Mouse (Mus musculus) forebrain, embryonic 10.5 days (tissue): ENCODE measurements at regions not wholly inside any gene's neighbourhood (a gene's known extent, or its start where the extent isn't known, plus 50 kb on each side); places are given as distances from the start of the nearest gene placed in this dataset.

Experiments
- DNase-seq: peaks from one replicate; pipeline ENCODE4 v3.0.0-alpha.2; 2017; ENCODE audit warnings: low spot score; ENCODE audit errors: extremely low spot score
- H3K27ac ChIP-seq: fragments of 300-500 bp; sonication (generic); 2 replicates; pipeline ENCODE4 v1.5.1; 2016; ENCODE audit warnings: mild to moderate bottlenecking
- H3K27me3 ChIP-seq: fragments of 300-500 bp; sonication (generic); 2 replicates; pipeline ENCODE4 v1.6.1; 2016; ENCODE audit warnings: mild to moderate bottlenecking; ENCODE audit not compliant: poor library complexity, severe bottlenecking
- H3K36me3 ChIP-seq: fragments of 300-500 bp; sonication (generic); replicated peaks from 2 replicates; pipeline ENCODE4 v1.6.1; 2016; ENCODE audit warnings: mild to moderate bottlenecking, moderate library complexity
- H3K4me1 ChIP-seq: fragments of 300-500 bp; sonication (generic); 2 replicates; pipeline ENCODE4 v1.6.1; 2016
- H3K4me3 ChIP-seq: fragments of 300-500 bp; sonication (generic); 2 replicates; pipeline ENCODE4 v1.5.1; 2016; ENCODE audit warnings: mild to moderate bottlenecking, moderate library complexity
- H3K9me3 ChIP-seq: fragments of 300-500 bp; sonication (generic); 2 replicates; pipeline ENCODE4 v1.6.1; 2016; ENCODE audit warnings: mild to moderate bottlenecking, moderate library complexity
- WGBS: fragments of 180-500 bp; shearing (Covaris S2); methylation state at CpG from one replicate; pipeline ENCODE4 v1.1.7; 2016; 5-methylcytosine and 5-hydroxymethylcytosine counted together

DNA sequence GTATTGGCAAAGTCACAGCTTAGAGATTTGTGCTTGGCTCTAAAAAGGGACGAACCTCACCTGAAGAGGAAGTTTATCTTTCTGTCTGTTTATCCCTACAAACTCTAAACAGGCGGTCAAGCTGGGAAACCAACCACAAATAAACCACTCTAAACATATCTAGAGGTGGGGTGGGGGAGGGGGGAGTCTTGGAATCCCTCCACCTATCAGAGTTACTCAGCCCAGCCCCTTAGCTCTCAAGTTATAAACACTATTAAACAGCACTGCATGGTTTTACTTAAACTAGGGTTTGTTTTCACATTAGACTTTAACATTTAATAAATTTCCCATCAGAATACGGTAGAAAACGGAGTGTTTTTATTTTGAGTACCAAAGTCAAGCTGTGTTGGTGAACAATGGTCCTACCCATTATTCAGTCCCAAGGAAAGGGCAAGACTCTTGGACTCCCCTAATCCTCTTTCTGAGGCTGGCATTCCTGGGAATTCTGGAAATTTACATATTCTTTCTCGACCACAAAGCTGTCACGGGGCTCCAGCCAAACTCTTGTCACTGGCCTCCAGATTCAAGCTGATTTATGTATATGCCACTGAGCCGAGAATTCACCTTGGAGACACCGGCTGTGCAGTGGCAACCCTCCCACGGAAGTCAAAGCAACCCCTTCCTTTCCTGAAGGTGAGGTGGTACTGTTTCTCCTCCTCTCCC is 166.7 kb downstream of the Sox4 start:
- no peak for DNase-seq
- no peaks in the 10 kb centered on the region for H3K27me3 ChIP-seq
- peaks cover 84% of the 10 kb centered on the region for H3K4me1 ChIP-seq
- H3K36me3 ChIP-seq, result no peaks in the 10 kb centered on the region
- H3K4me3 ChIP-seq, result 0 out of 2 replicates have a peak overlapping the region, but pooled peaks have one; percentile 13
- no peaks in the 10 kb centered on the region for H3K9me3 ChIP-seq
- 21% methylated on average over 9 of the region's 9 CpGs for WGBS
- peak overlapping the region; percentile 75 for H3K27ac ChIP-seq

DNA sequence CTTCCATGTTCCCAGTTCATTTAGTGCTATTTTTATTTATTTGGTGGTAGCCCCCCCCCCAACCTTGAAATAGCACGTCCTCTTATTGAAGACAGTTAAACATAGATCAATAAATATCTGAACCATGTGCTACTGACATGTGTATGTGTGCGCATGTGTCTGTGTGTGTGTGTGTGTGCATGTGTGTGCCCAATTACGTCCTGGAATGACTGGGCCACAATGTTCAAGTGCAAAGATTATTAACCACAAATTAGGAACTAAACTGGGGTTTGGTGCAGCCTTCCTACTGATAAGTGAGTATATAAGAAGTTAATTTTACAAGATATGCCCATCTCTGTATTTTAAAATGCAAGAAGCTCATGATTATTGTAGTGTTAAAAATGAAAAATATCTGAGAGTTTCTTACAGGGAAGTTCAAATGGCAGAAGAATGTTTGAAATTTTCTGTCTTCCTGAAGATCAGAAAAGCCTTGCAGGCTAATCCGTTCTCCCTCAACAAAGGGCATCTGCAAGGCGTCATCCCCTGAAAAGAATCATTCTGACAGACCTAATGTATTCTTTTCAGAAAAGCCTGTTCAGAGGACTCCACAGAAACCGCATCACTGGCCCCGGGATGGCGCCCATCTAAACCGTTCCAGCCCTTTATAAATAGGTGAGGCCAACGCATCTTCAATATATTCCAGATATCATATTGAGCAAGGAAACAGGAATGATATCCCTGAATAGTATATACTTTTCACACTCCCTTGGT is 170.8 kb downstream of the Sox4 start:
- Histone ChIP-seq H3K4me1 (peaks cover 87% of the 10 kb centered on the region), H3K27me3 (no peaks in the 10 kb centered on the region), H3K36me3 (no peaks in the 10 kb centered on the region), H3K9me3 (no peaks in the 10 kb centered on the region), H3K4me3 (peak overlapping the region; percentile 20; the same call in 1 of the 2 replicates), H3K27ac (peak overlapping the region; percentile 90)
- peak; percentile 36 for DNase-seq
- 22% methylated on average over 10 of the region's 10 CpGs for WGBS

DNA sequence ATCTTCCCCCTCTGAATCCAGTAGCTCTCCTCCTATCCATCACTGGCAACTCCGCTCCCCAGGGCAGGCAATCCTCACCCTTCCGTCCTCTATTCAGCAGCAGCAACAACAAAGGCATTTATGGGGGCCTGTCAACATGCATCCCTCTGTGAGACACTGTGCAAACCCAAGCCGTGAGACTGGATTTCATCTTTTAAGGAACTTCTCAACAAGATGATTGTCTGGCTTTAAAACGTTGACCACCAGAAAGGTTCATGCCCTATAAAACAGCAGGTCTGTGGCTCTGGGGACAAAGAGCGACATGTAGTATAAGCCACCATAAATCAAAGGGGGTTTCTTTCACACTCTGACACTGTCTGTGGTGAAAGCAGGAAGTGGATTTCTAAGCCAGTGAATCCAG is 171.4 kb downstream of the Sox4 start:
- DNase-seq, result no peak
- 14% methylated on average over 5 of the region's 5 CpGs for WGBS

DNA sequence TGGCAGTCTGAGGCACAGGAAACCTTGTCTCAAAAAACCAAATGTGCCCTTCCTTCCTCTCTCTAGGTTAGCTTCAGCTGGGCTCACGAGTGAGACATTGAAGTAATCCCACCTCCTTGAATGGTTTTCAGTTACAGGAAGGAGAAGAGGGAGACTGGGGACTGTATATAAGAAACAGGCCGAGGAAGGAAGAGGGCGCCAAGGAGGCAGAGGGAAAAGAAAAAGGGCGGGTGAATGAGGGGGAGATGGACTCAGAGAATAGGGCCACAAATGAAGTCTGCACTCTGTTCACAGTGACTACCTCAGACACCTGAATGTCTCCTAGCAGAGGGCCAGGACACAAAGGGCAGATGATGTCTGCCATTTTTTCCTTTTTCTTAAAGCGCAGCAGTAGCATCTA is 171.9 kb downstream of the Sox4 start:
- peaks cover 80% of the 10 kb centered on the region for H3K4me1 ChIP-seq
- no peaks in the 10 kb centered on the region for H3K27me3 ChIP-seq
- 12% methylated on average over 5 of the region's 5 CpGs for WGBS
- no peaks in the 10 kb centered on the region for H3K36me3 ChIP-seq
- no peaks in the 10 kb centered on the region for H3K9me3 ChIP-seq
- peak overlapping the region; percentile 90 for H3K27ac ChIP-seq
- H3K4me3 ChIP-seq, result peak overlapping the region; percentile 20; the same call in 1 of the 2 replicates
- no peak for DNase-seq

More for the DNA sequence above, 171.4 kb downstream of the Sox4 start:
- Histone ChIP-seq H3K4me3 (peak overlapping the region; percentile 20; the same call in 1 of the 2 replicates), H3K27ac (peak overlapping the region; percentile 90), H3K36me3 (no peaks in the 10 kb centered on the region), H3K27me3 (no peaks in the 10 kb centered on the region), H3K9me3 (no peaks in the 10 kb centered on the region), H3K4me1 (peaks cover 85% of the 10 kb centered on the region)

DNA sequence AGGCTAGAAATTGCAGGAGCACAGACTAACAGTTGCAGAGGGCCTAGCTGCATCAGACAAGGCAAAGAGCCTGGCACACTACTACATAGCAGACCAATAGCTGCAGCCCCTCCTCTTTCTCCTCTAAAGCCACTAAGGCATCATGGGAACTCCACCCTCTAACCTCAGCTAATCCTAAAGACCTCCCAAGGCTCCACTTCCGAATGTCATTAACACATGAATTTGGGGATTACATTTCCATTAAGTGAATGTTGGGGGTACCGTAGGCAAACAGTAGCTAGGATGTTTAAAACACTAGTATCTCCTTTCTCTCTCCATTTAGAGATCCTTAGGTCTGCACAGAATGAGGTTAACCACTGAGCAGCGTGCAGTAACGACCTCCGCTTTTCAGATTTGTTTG is 173.1 kb downstream of the Sox4 start:
- Histone ChIP-seq H3K36me3 (no peaks in the 10 kb centered on the region), H3K27ac (peak overlapping the region; percentile 69; the same call in 1 of the 2 replicates), H3K4me3 (no peak overlapping the region), H3K9me3 (no peaks in the 10 kb centered on the region), H3K4me1 (peaks cover 79% of the 10 kb centered on the region), H3K27me3 (peaks cover 7% of the 10 kb centered on the region; the same call in 1 of the 2 replicates)
- WGBS, result 29% methylated on average over 5 of the region's 5 CpGs
- DNase-seq, result no peak

DNA sequence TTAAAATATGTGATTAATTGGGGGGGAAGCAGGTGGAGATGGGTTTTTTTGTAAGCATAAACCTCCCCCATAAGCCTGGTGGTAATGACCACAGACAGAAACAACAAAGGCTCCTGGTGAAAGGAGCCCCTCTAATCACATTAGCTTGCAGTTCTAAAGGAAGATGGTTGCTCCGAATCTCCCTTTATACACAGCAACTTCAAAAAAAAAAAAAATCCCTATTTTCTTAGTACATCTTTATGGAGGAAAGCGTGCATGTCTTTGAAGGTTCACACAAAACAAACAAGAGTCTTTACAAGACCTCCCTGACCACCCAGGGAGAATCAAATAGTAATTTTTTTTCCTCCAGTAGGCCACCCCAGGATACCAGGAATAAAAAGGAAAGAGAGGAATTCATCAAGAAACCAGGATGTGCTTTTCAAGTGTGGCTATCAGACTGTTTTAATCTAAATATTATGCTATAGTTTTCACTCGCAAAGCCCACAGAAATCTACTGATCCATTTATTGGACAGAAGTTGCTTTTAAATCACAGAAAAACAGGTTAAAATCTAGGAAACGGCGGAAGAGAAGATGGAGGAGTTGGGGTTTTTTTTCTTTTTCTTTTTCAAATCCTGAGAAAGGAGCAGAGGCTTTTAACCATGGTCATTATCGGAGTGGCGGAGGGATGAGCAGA is 178.2 kb downstream of the Sox4 start:
- H3K27ac ChIP-seq, result peak overlapping the region; percentile 78
- DNase-seq, result no peak
- H3K27me3 ChIP-seq, result peaks cover 7% of the 10 kb centered on the region; the same call in 1 of the 2 replicates
- H3K4me1 ChIP-seq, result peaks cover 70% of the 10 kb centered on the region
- peak overlapping the region; percentile 25; the same call in 1 of the 2 replicates for H3K4me3 ChIP-seq
- H3K36me3 ChIP-seq, result peaks cover 3% of the 10 kb centered on the region; the same call in 1 of the 2 replicates
- WGBS, result 30% methylated on average over 7 of the region's 7 CpGs
- no peaks in the 10 kb centered on the region for H3K9me3 ChIP-seq

DNA sequence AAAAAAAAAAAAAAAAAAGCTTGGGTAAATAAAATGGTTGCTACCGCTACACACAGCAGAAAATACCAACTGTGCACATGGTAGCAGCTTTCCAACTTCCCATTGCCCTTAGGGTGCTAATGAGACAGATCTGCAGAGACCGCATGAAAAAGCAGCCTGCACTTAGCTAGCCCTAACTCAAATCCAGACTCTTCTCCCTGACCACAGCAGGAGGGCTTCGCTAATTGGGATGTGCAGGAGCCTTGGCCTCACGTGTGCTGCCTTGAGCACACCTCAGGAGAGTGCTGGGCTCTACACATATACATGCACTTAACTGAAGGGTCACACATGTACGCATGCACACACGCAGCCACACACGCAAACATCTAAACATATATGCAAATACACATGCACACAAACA is 178.9 kb downstream of the Sox4 start:
- Histone ChIP-seq H3K36me3 (peaks cover 3% of the 10 kb centered on the region; the same call in 1 of the 2 replicates), H3K27ac (peak overlapping the region; percentile 78), H3K9me3 (no peaks in the 10 kb centered on the region), H3K4me3 (peak overlapping the region; percentile 25; the same call in 1 of the 2 replicates), H3K4me1 (peaks cover 70% of the 10 kb centered on the region), H3K27me3 (peaks cover 7% of the 10 kb centered on the region; the same call in 1 of the 2 replicates)
- peak; percentile 48 for DNase-seq
- 28% methylated on average over 7 of the region's 7 CpGs for WGBS

DNA sequence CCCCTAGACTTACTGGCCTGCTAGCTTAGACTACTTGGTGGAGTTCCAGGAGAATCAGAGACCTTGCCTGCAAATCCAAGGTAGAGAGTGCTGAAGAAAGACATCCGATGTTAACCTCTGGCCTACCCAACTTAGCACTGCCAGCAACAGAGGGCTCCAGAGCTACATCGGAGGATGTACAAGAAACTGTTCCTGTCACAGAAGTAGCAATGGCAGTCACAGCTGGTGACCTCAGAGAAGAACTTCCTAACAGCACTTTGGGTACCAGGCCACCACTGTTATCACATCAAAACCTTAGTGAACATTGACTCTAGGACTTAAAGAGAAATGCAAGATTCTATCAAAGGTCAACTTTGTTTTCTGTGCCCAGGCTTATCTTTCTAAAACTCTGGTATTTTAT is 180.0 kb downstream of the Sox4 start:
- peaks cover 3% of the 10 kb centered on the region; the same call in 1 of the 2 replicates for H3K36me3 ChIP-seq
- no peaks in the 10 kb centered on the region for H3K9me3 ChIP-seq
- no peak overlapping the region for H3K4me3 ChIP-seq
- no peak overlapping the region for H3K27ac ChIP-seq
- H3K27me3 ChIP-seq, result peaks cover 7% of the 10 kb centered on the region; the same call in 1 of the 2 replicates
- 98% methylated on average over 2 of the region's 2 CpGs for WGBS
- peaks cover 74% of the 10 kb centered on the region for H3K4me1 ChIP-seq
- DNase-seq, result no peak

DNA sequence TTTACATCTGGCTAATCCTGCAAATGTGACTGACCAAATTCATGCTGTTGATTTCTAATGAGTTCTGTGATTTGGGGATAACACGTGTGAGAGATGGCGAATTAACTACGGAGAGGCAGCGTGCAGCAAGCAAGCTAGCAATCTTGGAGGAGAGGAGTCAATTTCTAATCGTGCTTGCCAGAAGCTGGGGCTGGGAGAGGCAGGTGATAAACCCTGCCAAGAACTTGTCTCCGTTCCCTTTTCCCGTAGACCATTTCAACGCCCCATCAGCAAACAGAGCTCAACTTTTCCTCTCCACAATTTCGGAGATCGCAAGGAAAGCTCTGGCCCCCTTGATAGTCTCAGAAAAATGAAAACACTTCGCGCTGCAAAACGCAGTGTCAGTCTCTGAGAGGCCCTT is 183.0 kb downstream of the Sox4 start:
- H3K4me1 ChIP-seq, result peaks cover 59% of the 10 kb centered on the region
- H3K9me3 ChIP-seq, result peaks cover 7% of the 10 kb centered on the region; the same call in 1 of the 2 replicates
- H3K27ac ChIP-seq, result peak overlapping the region; percentile 53; the same call in 1 of the 2 replicates
- DNase-seq, result no peak
- no peaks in the 10 kb centered on the region for H3K27me3 ChIP-seq
- peaks cover 18% of the 10 kb centered on the region for H3K36me3 ChIP-seq
- H3K4me3 ChIP-seq, result no peak overlapping the region
- WGBS, result 55% methylated on average over 13 of the region's 13 CpGs

DNA sequence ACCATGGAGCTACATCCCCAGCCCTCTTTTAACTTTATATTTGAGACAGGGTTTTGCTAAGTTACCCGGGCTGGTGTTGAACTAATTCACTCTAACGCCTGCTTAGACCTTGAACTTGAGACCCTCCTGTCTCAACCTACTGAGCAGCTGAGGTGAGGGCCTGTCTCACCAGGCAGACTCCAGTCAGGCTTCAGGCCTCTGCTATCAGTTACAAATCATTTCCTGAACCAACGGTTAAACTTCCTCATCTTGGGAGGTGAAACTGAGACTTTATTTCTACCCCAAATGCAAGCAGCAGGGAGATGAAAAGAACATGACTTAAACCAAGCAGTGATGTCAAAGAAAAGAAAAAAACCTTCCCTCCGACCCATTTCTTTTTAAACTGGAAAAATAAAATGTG is 183.5 kb downstream of the Sox4 start:
- peaks cover 18% of the 10 kb centered on the region for H3K36me3 ChIP-seq
- no peak for DNase-seq
- no peak overlapping the region for H3K4me3 ChIP-seq
- H3K27me3 ChIP-seq, result no peaks in the 10 kb centered on the region
- peaks cover 7% of the 10 kb centered on the region; the same call in 1 of the 2 replicates for H3K9me3 ChIP-seq
- H3K4me1 ChIP-seq, result peaks cover 54% of the 10 kb centered on the region
- peak overlapping the region; percentile 48; the same call in 1 of the 2 replicates for H3K27ac ChIP-seq
- WGBS, result 74% methylated on average over 4 of the region's 4 CpGs

DNA sequence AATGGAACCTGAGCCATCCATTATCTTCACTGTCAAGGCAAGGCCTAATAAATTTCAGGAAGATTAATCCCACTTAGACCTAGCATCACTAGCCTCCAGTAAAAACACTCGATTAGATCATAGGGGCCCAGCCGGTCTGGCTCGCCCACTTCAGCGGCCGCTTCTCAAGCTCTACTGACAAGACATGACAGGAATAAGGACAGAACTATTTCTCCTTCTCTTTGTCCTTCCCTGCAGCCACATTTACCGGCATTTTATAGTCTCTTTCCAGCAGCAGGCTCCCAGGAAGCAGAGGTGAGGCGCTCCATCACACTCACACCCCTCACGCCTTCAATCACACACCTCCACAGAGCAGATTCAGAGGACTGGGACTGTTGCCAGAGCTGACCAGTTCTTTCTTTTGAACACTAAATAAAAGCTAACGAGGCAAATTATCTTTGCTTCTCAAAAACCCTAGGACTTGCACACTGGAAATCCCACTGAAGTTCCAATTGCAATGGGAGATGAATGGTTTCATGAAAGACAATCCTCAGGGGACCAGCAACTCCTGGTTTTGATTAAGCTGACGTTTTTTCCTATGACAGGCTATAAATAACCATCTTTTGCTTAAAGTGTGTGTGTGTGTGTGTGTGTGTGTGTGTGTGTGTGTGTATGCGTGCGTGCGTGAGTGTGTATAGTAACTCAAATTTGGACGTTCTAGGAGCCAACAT is 184.6 kb downstream of the Sox4 start:
- no peaks in the 10 kb centered on the region for H3K27me3 ChIP-seq
- H3K4me1 ChIP-seq, result peaks cover 43% of the 10 kb centered on the region
- peaks cover 18% of the 10 kb centered on the region for H3K36me3 ChIP-seq
- peaks cover 7% of the 10 kb centered on the region; the same call in 1 of the 2 replicates for H3K9me3 ChIP-seq
- 66% methylated on average over 14 of the region's 14 CpGs for WGBS
- no peak overlapping the region for H3K4me3 ChIP-seq
- no peak for DNase-seq
- H3K27ac ChIP-seq, result peak overlapping the region; percentile 68

DNA sequence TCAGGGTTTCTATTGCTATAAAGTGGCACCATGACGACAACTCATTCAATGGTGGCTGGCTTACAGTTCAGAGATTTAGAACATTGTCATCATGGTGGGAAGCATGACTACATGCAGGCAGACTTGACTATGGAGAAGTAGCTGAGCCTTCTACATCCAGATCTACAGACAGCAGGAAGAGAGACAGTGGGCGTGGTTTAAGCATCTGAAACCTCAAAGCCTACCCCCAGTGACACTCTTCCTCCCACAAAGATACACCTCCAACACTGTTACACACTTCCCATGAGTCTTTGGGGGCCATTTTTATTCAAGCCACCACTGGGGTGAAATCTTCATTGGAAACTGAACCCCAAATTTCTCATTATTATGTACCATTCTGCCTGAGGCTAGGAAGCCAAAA is 191.0 kb downstream of the Sox4 start:
- DNase-seq, result no peak
- H3K4me3 ChIP-seq, result no peak overlapping the region
- H3K27ac ChIP-seq, result no peak overlapping the region
- no peaks in the 10 kb centered on the region for H3K27me3 ChIP-seq
- H3K4me1 ChIP-seq, result peaks cover 28% of the 10 kb centered on the region
- H3K9me3 ChIP-seq, result peaks cover 4% of the 10 kb centered on the region; the same call in 1 of the 2 replicates
- peaks cover 13% of the 10 kb centered on the region for H3K36me3 ChIP-seq
- WGBS, result 96% methylated on average over 2 of the region's 2 CpGs
